Mouse (Mus musculus) Patski (cell line): ENCODE measurements at regions not wholly inside any gene's neighbourhood (a gene's known extent, or its start where the extent isn't known, plus 50 kb on each side); places are given as distances from the start of the nearest gene placed in this dataset.

Source experiments
- ATAC-seq: fragments of 100-300 bp; one replicate; pipeline ENCODE4 v1.8.0; 2021
- CTCF ChIA-PET: fragments of 350-600 bp; sonication (Branson Sonifier 250); formaldehyde crosslinking; loops from one replicate; lab custom pipeline; 2022; ENCODE audit warnings: inconsistent platforms; lab: Charles Lee
- POLR2A ChIA-PET: fragments of 350-600 bp; sonication (Branson Sonifier 250); formaldehyde crosslinking; loops from one replicate; lab custom pipeline; 2022; ENCODE audit warnings: antibody characterized with exemption, inconsistent platforms; lab: Charles Lee
- DNase-seq: peaks from one replicate; pipeline ENCODE4 v3.0.0-alpha.2; 2011; ENCODE audit warnings: low read depth, low spot score
- H3K27me3 ChIP-seq: fragments of 371-371 bp; one replicate; pipeline ENCODE4 v1.5.1; 2021
- CTCF ChIP-seq: fragments of 100-300 bp; IDR thresholded peaks from one replicate; pipeline ENCODE4 v1.5.1; 2021
- in situ Hi-C: fragments of 300-500 bp; cut with MboI; formaldehyde crosslinking; loops from 3 replicates; pipeline ENCODE4 v1.11.1; 2018; ENCODE audit warnings: low pct_unique_long_range_greater_than_20kb, mixed read lengths

- in situ Hi-C loops, result no loop called here
- ChIA-PET POLR2A (no interaction called here), CTCF (interaction anchor here (1.5 kb wide), 1 partner anchor 46 kb away, joined by 3 read pairs; no protein-coding TSS in a partner anchor)
- TF ChIP-seq CTCF, result no peak
- ATAC-seq (no peak), DNase-seq (no peak)
- H3K27me3 ChIP-seq, result no peaks in the 10 kb centered on the region
These were observed 97.1 kb downstream of the C1galt1 start for GRCm38 (mm10) chr6:7941786-7942185.

DNA sequence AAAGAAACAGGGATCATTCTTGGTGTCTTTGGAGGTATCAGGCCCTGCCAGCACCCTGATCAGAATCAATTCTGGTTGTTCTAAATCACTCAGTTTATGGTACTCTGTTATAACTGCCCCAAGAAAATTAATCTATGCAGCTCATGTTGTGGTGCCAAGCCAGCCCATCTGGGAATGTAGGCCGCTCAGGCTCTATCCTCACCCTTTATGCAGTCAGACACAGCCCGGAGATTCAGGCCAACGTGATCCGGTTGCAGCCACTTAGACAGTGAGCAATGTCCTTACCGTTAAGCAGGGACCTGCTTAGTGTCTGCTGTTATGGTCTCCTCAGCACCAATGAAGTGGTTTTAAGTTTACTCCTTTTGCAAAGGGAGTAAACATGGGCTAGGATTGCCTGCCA lies 98.5 kb downstream of the C1galt1 start:
- in situ Hi-C loops, result no loop called here
- ChIA-PET POLR2A (no interaction called here), CTCF (no interaction called here)
- no peak for TF ChIP-seq CTCF
- no peaks in the 10 kb centered on the region for H3K27me3 ChIP-seq
- ATAC-seq (no peak), DNase-seq (no peak)

DNA sequence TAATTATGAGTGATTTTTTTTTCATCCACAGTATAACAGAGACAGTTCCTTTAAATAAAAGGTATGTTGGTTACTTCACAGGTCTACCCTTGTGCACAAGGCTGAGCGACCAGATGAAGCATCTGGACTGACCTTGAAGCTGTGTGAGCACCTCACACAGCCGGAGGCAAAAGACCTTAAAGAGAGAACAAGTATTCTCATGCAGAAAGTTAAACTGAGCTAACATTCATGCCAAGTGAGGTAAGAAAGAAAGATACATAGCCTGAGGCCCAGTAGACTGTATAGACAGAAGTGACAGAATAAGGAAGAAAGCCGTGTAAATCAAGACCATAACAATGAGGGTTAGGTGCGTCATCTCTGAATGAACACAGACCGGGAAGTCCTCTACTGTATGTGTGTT lies 99.0 kb downstream of the C1galt1 start:
- ATAC-seq (no peak), DNase-seq (no peak)
- ChIA-PET CTCF (no interaction called here), POLR2A (no interaction called here)
- TF ChIP-seq CTCF, result no peak
- in situ Hi-C loops, result no loop called here
- H3K27me3 ChIP-seq, result no peaks in the 10 kb centered on the region
